Mouse (Mus musculus): ENCODE data around the gene Tctex1d2.
A peak's percentile ranks its signal among the peaks of the same experiment; 100 is the strongest.
"Not testable (repeated sequence)": the region's sequence is repeated elsewhere in the genome, so short reads cannot be mapped to it uniquely, and the experiment has no call there.

The Tctex1d2 gene

GRCm38 (mm10) chr16:32431926-32432325 lies 12.4 kb downstream of the Tctex1d2 start:
- no peak for DNase-seq (ENCODE audit: low spot score)

GRCm38 (mm10) chr16:32433138-32433537 lies 13.6 kb downstream of the Tctex1d2 start:
- DNase-seq (ENCODE audit: low spot score): peak; percentile 35

- peak; percentile 91 for DNase-seq (ENCODE audit: low spot score)
Observed at GRCm38 (mm10) chr16:32434066-32434465, 14.6 kb downstream of the Tctex1d2 start.

- DNase-seq (ENCODE audit: low spot score): no peak
Observed at GRCm38 (mm10) chr16:32434691-32435090, 15.2 kb downstream of the Tctex1d2 start.

GRCm38 (mm10) chr16:32436657-32437056 lies 17.2 kb downstream of the Tctex1d2 start:
- no peak for DNase-seq (ENCODE audit: low spot score)

- no peak for DNase-seq (ENCODE audit: low spot score)
Observed at GRCm38 (mm10) chr16:32437266-32437665, 17.8 kb downstream of the Tctex1d2 start.

GRCm38 (mm10) chr16:32441432-32441831 lies 21.9 kb downstream of the Tctex1d2 start:
- DNase-seq (ENCODE audit: low spot score): no peak

GRCm38 (mm10) chr16:32444615-32445014 lies 25.1 kb downstream of the Tctex1d2 start:
- not testable (repeated sequence) for DNase-seq (ENCODE audit: low spot score)

- no peak for DNase-seq (ENCODE audit: low spot score)
Observed at GRCm38 (mm10) chr16:32445558-32445957, 26.1 kb downstream of the Tctex1d2 start.

GRCm38 (mm10) chr16:32446563-32447138 lies 27.1 kb downstream of the Tctex1d2 start:
- DNase-seq (ENCODE audit: low spot score): no peak

- DNase-seq (ENCODE audit: low spot score): peak; percentile 23
Observed at GRCm38 (mm10) chr16:32449665-32450064, 30.2 kb downstream of the Tctex1d2 start.

- DNase-seq (ENCODE audit: low spot score): no peak
Observed at GRCm38 (mm10) chr16:32450133-32450532, 30.6 kb downstream of the Tctex1d2 start.

GRCm38 (mm10) chr16:32453102-32453501 lies 33.6 kb downstream of the Tctex1d2 start:
- no peak for DNase-seq (ENCODE audit: low spot score)

GRCm38 (mm10) chr16:32454646-32455045 lies 35.1 kb downstream of the Tctex1d2 start:
- no peak for DNase-seq (ENCODE audit: low spot score)

- DNase-seq (ENCODE audit: low spot score): no peak
Observed at GRCm38 (mm10) chr16:32456086-32456485, 36.6 kb downstream of the Tctex1d2 start.

GRCm38 (mm10) chr16:32456761-32457160 lies 37.3 kb downstream of the Tctex1d2 start:
- no peak for DNase-seq (ENCODE audit: low spot score)

- peak; percentile 81 for DNase-seq (ENCODE audit: low spot score)
Observed at GRCm38 (mm10) chr16:32457589-32458386, 38.3 kb downstream of the Tctex1d2 start.

GRCm38 (mm10) chr16:32460518-32460917 lies 41.0 kb downstream of the Tctex1d2 start:
- DNase-seq (ENCODE audit: low spot score): no peak

- DNase-seq (ENCODE audit: low spot score): no peak
Observed at GRCm38 (mm10) chr16:32461713-32462112, 42.2 kb downstream of the Tctex1d2 start.

GRCm38 (mm10) chr16:32462950-32463349 lies 43.4 kb downstream of the Tctex1d2 start:
- no peak for DNase-seq (ENCODE audit: low spot score)

GRCm38 (mm10) chr16:32463426-32463825 lies 43.9 kb downstream of the Tctex1d2 start:
- no peak for DNase-seq (ENCODE audit: low spot score)

- no peak for DNase-seq (ENCODE audit: low spot score)
Observed at GRCm38 (mm10) chr16:32464908-32465307, 45.4 kb downstream of the Tctex1d2 start.

GRCm38 (mm10) chr16:32468488-32468887 lies 49.0 kb downstream of the Tctex1d2 start:
- DNase-seq (ENCODE audit: low spot score): no peak

Measured in lung, postnatal 25 days (tissue).